Mouse (Mus musculus): Measurements from ENCODE around the gene Fabp1. TPM values are rescaled to one million over a fixed set of nuclear protein-coding genes. Genes with fewer than 3 reads are reported as not detected.

The Fabp1 gene
- total and polyA plus RNA-seq, 3 experiments, result 15.4 TPM; not detected in 2

DNA sequence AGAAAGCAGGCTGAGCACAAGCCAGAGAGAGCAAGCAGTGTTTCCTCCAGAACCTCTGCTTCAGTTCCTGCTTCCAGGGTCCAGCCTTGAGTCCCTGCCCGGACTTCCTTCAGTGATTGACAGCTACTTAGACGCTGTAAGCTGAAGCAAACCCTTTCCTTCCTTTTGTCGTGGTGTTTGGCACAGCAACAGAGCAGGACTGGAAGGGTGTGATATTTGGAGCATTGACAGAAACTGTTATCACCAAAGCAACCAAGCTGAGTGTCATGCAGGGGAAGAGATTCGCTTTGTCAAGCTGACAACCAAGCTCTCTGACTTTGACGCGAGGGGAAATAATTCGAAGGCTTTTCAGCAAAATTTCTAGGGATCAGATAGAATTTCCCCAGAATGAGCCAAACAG lies 12.3 kb downstream of the Fabp1 start:
- no peak for DNase-seq

DNA sequence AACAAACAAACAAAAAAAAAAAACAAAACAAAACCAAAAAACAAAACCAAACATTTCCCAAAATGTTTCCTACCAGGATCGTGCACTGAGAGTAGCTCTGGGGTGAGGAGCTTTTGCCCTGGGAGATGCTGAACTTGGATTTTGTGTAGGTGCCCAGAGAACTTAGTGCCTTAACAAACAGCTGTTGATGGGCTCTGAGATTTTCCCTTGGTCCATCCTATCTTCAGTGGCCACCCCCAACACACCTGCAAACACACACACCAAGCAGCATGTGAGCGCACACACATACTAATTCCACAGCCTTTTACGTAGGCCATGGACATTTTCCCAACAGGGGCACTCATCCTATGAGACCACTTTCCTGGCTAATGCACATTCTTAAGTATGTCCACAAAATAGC lies 12.8 kb downstream of the Fabp1 start:
- no peak for DNase-seq

DNA sequence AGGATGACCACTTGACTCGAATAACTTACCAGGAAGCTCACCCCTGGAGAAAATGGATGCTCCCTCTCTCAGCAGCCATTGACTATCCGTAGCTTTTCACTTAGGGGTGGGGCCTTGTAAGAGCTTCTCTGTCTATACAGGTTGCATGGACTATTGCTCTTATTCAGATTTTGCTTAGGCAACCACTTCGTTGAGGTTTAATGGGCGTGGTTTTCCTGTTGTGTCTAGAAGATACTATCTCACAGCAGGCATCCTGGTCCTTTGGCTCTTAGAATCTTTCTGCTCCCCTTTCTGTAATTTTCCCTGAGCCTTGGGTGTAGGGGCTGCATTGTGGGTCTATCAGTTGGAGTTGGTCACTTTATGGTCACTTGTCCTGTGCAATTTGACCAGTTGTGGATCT lies 21.9 kb downstream of the Fabp1 start:
- DNase-seq, result no peak

DNA sequence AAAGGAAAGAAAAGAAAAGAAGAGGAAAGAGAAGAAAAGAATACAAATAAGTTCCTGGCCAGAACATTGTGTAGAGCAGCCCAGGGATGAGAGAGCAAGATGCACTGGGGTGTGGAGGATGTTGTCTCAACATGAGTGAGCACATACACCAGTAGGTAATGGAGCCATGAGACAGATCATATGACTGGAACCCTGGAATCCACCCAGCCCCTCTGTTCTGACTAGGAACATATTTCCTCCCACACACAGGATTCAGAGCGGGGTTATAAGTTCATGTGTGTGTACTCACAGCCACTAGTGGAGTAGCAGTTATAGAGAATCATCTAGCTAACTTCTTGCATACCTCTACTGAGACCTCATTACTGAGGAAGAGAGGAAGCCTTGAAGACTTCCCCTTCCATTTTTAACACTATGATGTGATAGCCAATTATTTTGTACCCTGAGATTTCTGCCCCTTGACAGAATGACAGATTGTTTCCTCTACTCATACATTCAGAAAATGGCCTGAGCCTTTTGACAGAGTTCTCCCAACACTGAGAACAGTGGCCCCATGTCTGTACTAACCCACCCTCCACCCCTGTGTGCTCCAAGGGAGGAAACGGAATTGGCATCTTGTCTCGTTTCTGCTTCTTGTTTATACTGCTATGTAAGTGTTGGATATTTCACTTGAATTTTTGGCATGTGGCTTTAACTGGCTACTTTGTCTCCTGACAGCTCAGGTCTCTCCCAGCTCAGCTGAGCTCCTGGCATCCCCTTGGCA lies 24.7 kb downstream of the Fabp1 start:
- no peak for DNase-seq

DNA sequence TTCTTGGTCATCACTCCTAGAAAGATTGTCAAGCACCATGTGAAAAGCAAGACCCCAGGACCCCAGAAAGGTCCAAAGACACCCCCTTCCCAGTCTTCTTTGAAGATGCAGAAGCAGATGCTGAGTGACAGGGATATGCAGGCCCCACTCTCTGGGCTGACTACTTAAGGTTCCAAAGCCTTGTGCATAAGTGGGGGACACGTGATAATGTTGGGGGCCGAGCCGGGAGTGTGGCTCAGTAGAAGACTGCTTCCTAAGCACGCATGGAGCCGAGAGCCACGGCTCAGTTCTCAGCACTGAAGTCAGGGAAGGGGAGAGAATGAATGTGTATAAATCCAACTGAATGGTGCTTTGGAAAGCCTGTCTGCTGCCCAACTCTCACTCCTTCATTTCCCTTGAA lies 26.9 kb downstream of the Fabp1 start:
- no peak for DNase-seq

DNA sequence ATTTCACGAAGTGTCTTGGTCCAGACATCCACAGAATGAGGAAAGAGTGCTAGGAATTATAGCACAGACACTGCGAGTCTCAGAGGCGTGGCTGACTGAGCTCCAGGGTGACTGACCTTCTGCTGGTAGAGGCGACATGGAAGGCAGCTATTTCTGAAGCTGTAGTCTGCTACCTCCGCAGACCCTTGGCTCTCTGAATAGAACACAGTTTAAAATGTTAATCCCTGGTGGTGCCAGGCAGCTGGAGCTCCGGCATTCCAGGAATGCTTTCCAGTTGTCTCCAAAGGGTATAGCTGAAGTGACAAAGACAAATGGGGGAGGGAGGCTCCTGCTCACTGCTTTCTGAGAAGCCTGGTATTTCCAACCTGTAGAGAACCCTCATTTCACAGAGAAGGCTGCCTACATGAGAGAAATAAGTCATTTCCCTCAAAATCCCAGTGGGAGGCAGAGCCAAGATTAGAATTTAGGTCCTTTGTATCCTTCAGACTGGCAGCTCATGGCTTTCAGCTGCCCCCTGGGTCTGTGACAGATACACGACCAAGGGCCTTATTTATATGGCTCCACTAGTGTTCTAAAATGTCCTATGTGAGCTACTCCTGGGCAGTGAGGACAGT lies 27.6 kb downstream of the Fabp1 start:
- no peak for DNase-seq

DNA sequence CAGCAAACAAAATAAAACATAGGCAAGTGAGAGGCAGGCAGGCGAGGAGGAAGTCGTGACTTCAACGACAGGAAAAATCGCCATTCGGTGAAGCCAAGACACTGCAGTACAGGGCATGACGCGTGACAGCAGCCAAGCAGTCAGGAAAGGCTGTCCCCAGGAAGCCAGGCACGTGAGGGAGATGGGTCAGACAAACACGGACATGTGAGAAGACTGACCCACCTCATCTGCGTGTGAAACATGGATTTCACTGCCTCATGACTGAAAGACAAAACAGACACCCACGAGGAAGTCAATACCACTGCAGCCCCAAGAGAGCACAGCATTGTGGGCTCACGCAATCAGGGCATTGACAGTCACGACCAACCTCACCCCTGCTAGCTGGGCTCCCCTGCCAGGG lies 35.5 kb downstream of the Fabp1 start:
- DNase-seq, result no peak

DNA sequence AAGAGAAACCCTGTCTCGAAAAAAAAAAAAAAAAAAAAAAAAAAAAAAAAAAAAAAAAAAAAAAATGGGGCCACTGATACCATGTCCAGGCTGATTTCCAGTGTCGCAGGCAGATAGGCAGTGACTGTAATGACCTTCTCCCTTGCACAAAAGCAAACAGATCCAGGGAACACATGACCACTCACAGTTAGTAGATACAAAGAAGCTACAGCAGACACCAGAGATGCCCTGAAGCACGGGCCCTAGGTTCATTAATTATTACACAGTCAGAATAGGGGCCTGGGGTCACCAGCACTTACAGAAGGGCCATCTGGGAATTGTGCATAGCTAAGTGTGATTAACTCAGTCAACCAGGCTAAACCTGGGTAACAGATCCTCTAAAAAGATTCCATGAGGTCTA lies 36.3 kb downstream of the Fabp1 start:
- no peak for DNase-seq

DNA sequence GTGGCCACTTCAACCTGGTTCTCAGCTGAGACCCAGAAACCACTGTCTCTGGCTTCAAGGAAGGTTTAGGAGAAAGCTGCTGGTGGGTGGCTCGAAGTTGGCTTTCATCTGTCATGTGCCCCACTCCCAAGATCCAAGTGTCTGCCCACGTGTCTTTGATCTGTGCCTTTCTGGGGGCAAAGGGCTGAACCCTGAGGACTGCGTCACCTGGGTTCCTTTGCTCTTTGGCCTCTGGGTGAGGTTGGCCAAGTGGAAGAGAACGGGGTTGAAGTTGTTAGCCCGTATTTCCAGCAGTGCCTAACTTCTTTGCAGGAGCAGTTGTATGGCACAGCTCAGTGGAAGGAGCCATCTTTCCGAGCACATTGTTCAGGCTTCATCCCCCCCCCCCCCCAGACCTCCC lies 36.9 kb downstream of the Fabp1 start:
- no peak for DNase-seq

DNA sequence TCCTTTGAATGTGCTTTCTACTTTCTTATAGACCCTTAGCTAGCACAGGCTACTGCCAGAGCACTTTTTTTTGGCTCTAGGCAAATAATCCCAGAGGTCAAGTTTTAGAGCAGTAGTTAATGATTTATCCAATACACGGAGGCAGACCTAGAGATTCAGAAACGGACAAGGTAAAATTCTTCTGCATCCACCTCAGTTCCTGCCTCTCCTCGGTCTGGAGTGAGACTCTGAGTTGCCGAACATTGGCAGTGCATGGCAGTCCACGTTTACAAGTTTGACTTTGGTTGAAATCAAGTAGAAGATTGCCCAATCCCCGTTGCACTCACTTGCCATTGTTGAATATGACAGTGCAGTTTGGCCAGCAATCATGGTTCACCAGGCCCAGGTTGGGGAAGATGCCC lies 37.4 kb downstream of the Fabp1 start:
- no peak for DNase-seq

DNA sequence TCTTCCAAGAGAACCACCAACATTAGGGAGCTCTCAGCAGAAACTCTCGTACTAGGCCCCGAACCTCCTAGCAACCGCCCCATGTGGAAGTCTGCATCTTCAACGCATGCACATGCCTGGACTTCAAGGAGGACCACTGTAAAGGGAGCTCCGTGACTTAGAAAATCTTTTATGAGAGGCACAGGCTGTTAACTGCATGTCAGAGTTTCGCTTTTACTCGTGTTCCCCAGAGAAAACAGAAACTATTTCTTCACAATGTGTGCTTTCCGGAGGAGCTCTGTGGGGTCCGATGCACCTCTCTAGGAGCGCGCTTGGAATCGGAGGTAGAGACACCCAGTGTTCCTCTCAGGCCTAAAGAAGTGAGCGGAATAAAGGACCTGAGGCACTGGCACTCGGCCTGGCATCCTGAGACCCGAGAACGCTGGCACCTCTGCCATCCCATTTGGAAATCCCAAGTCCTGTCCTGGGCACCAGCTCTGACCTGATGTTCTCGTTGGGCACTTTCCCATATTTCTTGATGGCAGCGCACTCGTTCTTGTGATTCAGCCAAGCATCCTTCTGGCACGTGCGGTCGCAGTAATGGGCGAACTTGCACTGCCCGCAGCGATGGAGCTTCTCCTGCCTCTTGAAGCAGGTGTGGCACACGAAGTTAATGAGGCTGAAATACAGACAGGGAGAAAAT lies 39.6 kb downstream of the Fabp1 start:
- no peak for DNase-seq

DNA sequence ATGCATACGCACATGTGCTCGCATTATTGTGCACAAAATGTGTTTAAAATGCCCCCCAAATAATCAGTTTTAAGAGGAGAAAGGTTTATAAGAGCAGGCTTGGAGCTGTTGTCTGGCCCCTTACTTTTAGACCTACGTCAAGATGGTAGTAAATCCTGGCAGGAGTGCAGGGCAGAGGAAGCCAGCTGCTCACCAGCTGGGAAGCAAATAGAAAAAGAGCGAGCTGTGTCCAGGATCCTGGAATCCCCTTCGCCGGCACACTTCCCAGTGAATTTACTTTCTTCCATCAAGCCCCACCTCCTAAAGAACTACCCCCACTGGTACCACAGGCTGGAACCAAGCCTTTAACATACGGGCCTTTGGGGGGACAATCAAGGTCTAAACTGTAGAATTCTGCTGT lies 41.2 kb downstream of the Fabp1 start:
- no peak for DNase-seq

DNA sequence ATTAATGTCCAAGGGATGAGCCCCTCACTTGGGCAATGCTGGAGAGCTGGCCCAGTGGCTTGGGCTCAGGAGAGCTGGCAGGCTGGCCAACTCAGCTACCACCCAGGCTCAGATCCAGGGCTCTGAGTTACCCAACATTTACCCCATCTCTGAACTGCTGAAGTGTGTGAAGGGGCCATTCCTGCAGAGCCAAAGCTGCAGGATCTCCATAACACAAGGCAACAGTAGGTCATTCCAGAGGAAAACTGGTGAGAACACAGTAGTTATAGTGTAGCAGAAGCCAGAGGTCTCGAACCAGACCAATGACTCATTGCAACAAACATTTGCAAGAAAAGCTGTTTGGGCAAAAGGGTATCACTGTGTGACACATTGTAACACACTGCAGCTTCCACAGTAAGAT lies 43.2 kb downstream of the Fabp1 start:
- DNase-seq, result no peak

DNA sequence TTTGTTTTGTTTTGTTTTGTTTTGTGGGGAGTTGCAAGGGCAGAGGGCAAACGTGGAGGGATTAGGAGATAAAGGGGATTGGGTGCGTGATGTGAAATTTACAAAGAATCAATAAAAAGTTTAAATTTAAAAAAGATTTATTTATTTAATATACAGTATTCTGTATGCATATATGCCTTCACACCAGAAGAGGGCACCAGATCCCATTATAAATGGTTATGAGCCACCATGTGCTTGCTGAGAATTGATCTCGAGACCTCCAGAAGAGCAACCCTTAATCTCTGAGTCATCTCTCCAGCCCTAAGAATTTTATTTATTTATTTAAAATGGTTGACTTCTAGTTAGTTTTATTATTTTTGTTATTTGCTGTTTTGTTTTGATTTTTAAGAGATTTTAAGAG lies 43.6 kb downstream of the Fabp1 start:
- no peak for DNase-seq

DNA sequence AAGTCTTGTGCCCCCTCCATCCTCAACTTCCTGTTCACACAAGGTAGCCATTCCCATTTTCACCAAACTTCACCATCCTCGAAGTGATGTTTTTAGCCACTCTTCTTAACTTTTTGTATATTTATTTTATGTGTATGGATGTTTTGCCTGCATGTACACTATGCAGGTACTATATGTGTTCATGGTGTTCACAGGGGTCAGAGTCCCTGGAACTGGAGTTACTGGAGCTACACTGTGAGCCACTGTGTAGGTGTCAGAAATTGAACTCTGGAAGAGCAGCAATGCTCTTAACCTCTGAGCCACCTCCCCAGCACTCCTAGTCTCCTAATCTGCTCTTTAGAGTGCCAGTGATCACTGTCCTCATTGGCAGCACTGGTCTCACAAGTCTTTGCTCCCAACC lies 48.8 kb downstream of the Fabp1 start:
- DNase-seq, result no peak

DNA sequence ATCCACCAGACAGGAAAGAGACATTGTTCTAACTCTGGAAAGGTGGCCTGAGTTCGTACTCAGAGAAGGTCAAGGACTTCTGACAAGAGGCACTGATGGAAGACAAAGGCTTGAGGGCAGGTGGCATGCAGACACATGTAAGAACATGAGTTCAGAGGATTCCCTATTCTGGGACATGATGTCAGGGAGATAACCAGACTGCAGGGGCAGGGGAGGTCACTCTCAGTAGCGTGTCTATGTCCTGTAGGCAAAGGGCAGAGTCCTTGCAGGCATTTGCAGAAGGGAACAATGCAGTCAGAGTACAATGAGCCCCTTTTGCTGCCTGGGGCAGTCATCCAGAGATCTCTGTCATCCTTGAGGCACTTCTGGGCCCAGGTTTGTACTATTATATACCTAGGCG lies 50.0 kb downstream of the Fabp1 start:
- no peak for DNase-seq

DNA sequence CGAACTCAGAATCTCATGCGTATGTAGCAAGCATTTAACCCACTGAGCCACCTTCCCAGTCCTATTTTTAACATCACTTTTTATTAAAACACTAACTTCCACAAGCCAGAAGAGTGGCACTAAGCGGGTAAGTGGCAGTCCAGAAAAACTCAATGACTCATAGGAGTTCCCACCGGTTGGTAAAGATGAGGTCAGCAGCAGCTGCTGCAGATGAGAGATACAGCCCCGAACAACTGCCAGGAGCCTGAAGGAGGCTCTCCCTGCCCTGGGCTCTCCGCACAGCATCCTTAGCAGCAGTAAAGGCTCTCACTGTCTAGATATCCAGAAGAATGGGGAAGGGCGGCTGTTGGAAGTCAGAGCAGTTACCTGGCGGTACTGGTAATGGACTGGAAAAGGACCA lies 51.3 kb downstream of the Fabp1 start:
- DNase-seq, result no peak

DNA sequence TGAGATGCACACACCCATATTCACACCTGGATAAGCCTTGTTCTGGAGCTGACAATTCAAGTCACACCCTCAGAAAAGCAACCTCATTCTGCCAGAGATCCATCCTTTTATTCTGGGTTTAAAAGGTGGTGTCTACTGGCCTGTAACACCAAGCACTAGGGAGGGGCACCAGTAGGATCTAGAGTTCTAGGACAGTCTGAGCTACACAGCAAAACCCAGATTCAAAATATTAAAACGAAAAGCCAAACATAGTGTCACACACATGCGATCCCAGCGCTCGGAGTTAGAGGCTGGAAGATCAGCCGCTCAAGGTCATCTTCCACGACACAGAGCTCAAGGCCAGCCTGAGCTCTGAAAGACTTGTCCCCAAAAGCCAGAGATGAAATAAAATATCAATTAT lies 54.8 kb downstream of the Fabp1 start:
- DNase-seq, result no peak

Other genes with a start within 250 kb of the Fabp1 start
- not detected for gene Foxi3, start 243.3 kb upstream of the Fabp1 start, total RNA-seq (2021)
- not detected in 2 replicates for gene Foxi3, start 243.3 kb upstream of the Fabp1 start, polyA plus RNA-seq (2012; rRNA removed)
- 10 to 100 TPM; 14.9 to 18.5 TPM for gene Thnsl2, start 55.4 kb upstream of the Fabp1 start, total RNA-seq (2021)
- 22.1 and 24.3 TPM in 2 replicates for gene Thnsl2, start 55.4 kb upstream of the Fabp1 start, polyA plus RNA-seq (2012; rRNA removed)
- 10 to 100 TPM; 75.5 to 82.3 TPM for gene Krcc1, start 71.8 kb downstream of the Fabp1 start, total RNA-seq (2021)
- 3.1 and 3.2 TPM in 2 replicates for gene Krcc1, start 71.8 kb downstream of the Fabp1 start, polyA plus RNA-seq (2012; rRNA removed)
- gene Smyd1, start 122.4 kb downstream of the Fabp1 start, total RNA-seq (2021), result under 1 TPM in 1 of 2 experiments, not detected in 1; 0.41 TPM
- gene Smyd1, start 122.4 kb downstream of the Fabp1 start, polyA plus RNA-seq (2012; rRNA removed), result 0.09 TPM in 2 replicates
- under 1 TPM in 1 of 2 experiments, not detected in 1; 0.24 TPM for gene Cd8b1, start 123.0 kb downstream of the Fabp1 start, total RNA-seq (2021)
- 0.11 and 0.12 TPM in 2 replicates for gene Cd8b1, start 123.0 kb downstream of the Fabp1 start, polyA plus RNA-seq (2012; rRNA removed)
- under 1 TPM; 0.09 to 0.38 TPM for gene Cd8a, start 173.6 kb downstream of the Fabp1 start, total RNA-seq (2021)
- 0.17 TPM in 1 of 2 replicates, not detected in the other for gene Cd8a, start 173.6 kb downstream of the Fabp1 start, polyA plus RNA-seq (2012; rRNA removed)
- 10 to 100 TPM; 68.1 to 80.1 TPM for gene Rmnd5a, start 240.8 kb downstream of the Fabp1 start, total RNA-seq (2021)
- gene Rmnd5a, start 240.8 kb downstream of the Fabp1 start, polyA plus RNA-seq (2012; rRNA removed), result 18.3 and 20.9 TPM in 2 replicates

Measured in adrenal gland, adult 2 months (tissue).